Mouse (Mus musculus): ENCODE results near the gene Chst3.
"Not testable (repeated sequence)": the region's sequence is repeated elsewhere in the genome, so short reads cannot be mapped to it uniquely, and the experiment has no call there.

The Chst3 gene

DNA sequence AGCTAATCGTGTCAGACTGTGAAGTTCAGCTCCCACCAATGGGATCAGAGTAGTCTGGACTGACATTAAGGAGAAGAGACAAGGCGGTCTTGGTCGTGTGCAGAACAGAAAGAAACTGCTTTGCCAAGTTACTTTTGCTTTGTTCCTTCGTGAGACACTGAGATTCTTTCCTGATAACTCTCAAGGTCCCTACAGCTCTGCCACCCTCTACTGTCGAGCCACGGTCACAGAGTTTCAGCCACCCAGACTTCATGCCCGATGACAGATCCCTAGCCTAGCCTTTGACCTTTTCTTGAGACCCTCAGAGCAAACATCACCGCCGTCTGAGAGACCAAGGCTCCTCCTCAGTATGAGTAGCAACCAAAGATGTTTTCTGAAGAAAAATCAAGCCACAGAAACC, 14.9 kb upstream of the Chst3 start:
- DNase-seq (ENCODE audit: low read depth, low spot score), result no peak

DNA sequence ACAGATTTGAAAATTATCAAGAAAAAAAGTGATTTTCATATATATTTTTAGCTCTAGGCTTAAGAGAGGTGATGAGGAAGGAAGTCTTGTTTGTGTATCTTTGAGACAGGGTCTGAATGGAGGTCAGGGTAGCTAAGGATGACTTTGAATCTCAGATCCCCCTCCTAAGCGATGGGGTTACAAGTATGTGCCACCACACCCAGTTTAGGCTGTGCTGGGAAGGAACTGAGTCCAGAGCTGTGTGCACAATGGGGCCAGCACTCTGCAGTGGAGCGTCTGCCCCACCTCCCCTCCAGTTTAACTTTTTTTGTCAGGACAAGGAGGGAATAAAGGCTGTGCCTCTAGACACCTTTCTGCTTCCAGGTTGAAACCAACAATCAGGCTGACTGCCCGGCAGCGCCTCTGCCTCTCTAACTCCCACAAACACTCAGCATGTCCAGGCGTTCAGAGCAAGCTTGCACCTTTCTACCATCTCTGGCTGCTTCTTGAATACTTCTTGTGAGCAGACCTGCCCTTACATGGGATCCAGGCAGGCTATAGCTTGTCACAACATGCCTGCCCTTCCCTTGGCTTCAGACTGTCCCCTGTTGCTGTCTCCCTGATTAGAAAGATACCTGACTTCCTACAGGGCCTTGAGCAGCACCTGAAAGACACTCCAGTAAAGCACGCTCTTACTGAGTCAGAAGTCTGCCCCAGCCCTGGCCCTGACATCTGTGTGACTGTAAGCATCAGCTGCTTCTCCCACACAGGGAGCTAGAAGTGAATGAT, 11.4 kb upstream of the Chst3 start:
- no peak for DNase-seq (ENCODE audit: low read depth, low spot score)

DNA sequence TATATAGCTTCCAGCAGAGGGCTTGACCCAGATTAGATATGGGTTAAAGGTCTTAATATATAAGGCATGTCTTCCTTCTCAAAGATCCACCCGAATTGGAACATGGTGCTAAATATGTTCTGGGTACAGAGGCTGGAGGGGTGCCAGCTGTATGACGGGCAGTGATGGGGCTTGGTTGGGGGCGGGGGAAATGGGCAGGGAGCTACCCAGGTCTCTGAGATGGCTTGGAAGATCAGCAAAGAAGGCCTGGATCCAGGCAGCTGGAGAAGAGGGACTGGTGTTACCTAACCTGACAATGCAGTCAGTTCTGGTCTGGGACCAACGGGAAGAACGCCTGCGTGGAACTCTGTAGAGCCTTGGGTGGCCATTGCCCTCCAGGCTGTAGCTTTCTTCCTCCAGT, 10.1 kb upstream of the Chst3 start:
- no peak for DNase-seq (ENCODE audit: low read depth, low spot score)

DNA sequence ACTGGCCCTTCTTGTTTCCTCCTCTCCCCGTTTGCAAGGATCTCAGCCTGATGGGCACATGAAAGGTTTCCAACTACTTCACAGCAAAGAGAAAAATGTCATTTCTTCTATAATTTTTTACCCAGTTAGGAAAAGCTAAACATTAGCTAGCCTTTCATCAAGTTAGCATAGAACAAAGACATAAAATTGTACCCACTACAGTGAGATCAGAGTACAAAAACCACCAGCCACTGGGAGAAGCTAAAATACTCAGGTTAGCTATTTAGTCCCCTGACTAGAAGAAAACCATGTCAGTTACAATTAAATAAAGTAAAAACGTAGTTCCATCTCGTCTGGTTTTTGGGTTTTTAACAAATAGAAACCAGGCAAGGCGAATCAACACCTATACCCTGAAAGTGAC, 8.6 kb upstream of the Chst3 start:
- DNase-seq (ENCODE audit: low read depth, low spot score), result no peak

DNA sequence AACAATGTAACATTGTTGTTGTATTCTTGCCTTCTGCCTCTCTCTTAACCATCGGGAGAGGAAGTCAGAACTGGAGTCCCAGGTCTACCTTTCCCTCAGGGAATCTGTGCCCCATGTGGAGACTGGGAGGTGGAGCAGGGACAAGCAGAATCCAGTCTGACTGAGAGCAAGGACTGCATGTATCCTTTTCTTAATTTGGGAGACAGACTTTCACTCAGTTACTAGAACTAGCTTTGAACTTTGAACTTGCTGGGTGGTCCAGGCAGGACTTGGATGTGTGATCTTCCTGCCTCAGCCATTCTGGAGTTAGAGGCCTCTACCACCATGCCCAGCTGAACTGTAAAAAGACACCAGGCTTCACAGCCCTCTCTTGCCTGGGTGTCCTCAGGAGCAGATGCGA, 5.5 kb upstream of the Chst3 start:
- DNase-seq (ENCODE audit: low read depth, low spot score), result no peak

DNA sequence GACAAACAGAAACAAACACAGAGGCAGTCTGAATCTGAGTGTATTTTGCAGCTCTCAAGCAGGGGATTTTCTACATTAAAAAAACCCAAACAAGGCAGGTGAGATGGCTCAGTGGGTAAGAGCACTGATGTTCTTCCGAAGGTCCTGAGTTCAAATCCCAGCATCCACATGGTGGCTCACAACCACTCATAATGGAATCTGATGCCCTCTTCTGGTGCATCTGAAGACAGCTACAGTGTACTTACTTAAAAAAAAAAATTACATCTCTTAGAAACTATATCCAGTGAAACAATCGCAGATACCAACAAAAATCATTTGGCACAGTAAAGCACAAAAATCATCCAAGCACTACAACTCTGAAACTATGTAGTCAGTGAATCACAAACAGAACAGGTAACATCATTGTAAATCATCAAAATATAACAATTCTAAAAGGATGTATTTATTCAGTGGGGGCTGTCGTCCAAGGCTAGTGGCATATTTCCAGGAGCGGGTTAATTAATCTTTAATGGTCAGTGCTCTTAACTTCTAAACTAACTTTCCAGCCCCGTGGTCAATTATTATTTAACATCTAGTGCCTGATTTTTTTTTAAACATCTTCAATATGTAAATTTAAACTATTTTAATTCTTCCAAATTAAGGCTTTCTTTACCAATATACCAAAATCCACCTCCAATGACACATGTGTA, 2.7 kb upstream of the Chst3 start:
- DNase-seq (ENCODE audit: low read depth, low spot score), result not testable (repeated sequence)

DNA sequence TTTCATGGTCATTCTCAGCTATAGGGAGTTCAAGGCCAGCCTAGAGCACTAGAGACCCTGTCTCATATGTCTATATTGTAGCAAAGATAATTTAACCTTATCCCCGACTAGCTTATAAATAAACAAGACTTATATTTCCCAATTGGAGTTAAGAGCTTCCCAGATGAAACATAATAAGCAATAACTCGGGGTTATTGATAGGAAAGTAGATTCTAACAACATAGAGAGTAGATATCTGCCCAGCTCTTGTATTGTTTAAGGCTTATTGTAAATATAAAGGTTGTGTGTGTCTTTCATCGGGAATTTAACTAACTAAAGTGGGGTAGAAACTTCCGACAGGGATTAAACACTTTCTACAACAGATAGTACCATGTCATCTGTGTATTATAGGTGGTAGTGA, 1.5 kb upstream of the Chst3 start:
- no peak for DNase-seq (ENCODE audit: low read depth, low spot score)

DNA sequence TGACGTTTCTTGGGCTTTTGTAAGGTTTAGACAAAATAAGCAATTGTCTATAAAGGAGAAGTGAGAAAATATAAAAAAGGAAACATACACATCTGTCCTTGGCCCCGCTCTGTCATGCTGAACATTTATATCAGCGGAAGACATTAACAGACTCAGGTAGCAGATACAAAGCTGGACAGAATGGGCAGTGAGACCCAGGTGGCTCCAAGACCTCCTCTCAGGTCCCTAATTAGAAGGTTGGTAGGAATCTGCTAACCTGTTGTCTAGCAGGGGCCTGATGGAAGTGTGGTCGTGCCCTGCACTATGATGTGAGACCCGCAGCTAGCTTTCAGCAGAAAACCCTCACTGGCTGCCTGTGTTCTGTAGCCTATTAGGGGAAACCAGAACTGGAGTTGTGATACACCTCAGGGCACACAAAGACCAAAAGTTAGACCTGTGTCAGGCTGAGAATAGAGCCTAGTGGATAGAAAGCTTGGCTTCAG, 1.0 kb upstream of the Chst3 start:
- DNase-seq (ENCODE audit: low read depth, low spot score), result no peak

DNA sequence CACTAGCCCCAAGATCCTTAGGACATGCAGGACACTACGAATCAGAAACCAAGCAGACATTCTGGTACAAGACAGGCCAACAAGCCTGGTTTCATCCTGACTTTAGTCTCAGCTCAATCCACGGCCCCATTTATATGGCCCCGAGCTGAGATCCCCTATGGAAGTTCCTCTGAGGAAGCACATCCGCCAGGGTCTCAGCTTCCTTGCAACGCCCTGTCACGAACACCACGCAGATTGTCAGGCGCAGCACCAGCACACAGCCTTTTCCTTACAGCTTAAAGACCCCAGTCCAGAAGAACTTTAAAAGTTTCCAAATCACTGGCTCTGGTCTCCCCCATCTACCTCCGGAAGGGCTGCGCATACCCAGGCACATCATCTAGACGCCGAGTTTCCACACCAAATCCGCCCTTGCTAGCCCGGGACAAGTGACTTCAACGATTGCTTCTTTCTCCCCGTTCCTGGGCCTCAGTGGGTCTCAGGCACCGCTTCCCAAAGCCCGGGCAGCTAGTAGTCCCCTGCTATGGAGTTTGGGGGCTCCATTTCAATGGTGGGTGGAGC, 948 bp downstream of the Chst3 start:
- no peak for DNase-seq (ENCODE audit: low read depth, low spot score)

DNA sequence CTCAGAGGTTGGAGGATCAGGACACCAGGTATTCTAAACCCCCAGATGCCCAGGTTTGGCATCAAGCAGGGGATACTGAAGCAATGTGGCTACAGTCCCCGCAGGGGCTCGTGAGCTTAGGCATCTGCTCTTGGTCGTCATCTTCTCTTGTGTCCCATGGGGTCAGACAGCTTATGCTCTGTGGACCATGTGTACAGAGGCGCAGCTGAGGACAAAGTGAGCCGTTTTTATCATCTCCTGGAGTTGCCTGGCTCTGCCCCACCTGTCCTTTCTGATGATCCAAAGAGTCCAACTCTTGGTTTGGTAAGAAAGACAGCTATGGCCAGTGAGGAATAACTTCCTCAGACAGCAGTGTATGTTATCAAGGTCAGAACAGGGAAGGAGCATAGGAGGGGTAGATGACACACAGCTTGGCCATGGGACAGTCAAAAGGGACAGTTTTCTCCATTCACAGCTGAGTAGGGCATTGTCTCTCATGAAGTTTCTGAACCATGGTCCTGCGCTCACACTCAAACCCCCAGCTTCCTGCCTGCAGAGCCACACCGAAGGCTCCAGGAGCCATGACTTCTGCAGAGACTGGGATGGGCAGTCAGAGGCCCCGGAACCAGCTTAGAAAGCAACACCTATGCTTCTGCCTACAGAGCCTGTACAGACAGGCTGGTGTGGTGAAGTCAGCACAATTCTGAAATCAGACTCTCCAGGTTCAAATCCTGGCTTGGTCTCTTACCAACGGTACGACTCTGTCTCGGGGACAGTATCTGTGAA, 2.5 kb downstream of the Chst3 start:
- no peak for DNase-seq (ENCODE audit: low read depth, low spot score)

DNA sequence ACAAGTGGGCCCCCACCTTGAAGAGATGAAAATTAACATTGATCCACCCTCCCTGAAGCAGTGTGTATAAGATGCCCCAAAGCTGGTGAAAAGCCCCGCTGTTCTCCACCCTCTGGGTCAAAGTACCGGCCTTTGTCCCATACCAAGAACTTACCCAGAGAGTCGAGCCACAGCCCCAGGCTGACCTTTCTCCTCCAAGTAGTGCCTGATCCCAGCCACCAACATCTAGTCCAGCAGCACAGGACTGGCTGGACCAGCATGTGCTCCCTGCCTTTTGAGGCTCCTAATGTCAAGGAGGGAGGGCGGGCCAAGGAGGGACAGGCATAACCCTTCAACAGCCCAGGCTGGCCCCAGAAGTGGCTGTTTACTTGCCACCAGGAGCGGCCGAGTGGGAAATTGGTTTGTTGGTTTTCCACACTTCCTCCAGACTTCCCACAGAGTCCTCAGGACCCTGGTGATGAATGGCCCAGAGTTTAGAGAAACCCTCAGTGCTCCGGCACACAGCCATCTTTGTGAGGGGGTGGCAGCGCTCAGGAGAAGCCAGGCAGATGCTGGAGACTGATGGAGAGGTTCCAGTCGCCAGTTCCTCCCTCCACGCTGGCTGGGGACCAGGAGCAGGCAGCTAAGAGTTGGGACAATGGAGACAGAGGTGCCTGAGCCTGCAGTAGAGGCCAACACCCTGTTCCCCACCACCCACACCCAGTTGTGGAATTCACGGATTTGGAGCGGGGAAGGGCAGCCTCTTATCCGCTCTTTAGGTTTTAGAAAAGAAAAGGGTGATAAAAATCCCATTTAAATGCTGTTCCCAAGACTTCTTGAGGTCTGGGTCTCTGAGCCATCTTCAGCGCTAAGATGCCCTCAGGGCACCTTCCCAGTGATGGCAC, 3.7 kb downstream of the Chst3 start:
- no peak for DNase-seq (ENCODE audit: low read depth, low spot score)

DNA sequence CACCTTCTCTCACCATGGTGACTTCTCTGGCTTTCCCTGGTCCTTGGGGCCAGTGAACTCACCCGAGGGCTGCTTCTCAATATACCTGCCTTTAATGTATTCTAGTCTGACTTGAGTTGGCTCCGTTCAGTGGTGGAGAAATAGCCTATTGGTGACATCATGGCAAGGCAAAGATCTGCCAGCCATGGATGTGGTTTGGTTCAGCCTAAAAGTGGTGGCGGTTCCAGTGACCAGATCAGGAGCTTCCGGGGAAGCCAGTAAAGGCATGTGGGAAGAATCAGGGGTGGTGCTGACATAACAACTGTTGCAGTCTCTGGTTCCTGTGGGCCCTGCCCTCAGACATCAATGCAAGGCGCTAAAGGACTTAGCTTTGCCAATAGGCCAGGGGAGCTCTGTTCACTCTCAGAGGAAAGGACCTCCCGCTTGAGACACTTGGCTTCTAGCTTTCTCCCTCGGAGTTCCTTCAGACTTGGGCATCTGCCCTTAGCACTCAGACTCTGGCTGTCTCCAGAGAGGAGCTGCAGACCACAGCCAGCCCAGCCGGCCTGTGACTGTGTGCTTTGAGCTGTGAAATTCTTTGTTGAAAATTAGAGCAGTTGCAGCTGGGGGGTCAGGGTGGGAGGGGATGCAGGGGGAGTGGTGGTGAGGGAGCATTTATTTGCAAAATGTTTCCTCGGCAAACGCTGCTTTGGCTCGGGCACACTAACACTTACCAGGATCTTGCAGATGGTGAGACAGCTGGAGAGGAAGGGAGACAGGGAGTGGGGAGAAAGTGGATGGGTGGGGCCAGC, 6.3 kb downstream of the Chst3 start:
- peak; percentile 6 for DNase-seq (ENCODE audit: low read depth, low spot score)

DNA sequence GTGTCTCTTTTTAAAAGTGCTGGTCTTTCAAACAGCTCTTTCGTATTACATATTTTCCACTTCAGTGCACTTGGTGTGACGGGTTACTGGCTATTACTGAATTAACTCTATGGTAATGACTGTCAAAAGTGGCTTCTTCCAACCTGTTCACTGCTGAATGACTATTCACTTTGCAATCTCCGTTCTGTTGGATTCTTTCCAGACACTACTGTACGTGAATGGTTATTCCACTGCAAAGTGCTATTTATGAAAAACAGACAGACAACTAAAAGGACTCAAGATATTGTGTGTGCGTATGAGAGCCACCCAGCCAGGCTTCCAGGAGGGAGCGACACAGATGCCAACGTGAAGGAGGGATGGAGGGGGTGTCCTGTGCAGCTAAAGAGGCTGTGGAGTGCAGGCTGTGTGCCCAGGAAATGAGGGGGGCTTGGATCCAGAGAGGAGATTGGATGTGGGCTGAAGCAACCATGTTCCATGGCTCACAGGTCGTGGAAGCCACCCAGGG, 7.5 kb downstream of the Chst3 start:
- peak; percentile 26 for DNase-seq (ENCODE audit: low read depth, low spot score)

DNA sequence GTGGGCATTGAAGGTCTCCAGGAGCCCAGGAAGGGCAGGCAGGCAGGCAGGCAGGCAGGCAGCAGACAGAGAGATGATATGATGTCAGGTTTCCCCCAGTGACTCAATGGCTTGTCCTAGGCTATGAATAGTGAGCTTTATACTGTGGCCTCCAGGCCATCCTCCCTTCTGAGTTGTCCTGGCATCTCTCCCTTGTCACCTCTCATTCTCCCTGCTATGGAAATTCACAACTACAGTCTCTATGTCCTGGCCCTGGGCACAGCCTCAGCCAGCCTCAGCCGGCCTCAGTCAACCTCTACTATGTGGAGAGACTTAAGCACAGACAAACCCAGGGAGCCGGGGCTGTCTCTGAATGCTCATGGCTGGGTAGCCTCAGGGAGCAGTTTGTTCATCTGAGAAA, 8.6 kb downstream of the Chst3 start:
- DNase-seq (ENCODE audit: low read depth, low spot score), result peak; percentile 49

DNA sequence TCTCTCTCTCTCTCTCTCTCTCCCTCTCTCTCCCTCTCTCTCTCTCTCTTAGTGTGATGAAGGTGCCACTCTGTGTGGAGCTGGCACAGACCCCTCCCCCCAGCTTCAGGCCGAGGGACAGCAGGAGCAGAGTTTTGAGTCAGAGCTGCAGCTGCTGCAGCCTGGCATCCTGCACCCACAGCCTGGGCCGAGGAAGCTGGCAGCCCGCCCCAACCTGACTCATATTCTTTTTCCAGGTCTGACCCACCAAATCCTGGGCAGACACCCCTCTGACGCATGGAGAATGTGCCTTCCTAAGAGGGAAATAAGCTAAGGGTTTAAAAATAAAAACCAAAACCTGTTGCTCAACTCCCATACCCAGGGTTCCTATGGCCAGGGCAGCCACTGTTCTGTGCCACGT, 9.8 kb downstream of the Chst3 start:
- DNase-seq (ENCODE audit: low read depth, low spot score), result peak; percentile 95

DNA sequence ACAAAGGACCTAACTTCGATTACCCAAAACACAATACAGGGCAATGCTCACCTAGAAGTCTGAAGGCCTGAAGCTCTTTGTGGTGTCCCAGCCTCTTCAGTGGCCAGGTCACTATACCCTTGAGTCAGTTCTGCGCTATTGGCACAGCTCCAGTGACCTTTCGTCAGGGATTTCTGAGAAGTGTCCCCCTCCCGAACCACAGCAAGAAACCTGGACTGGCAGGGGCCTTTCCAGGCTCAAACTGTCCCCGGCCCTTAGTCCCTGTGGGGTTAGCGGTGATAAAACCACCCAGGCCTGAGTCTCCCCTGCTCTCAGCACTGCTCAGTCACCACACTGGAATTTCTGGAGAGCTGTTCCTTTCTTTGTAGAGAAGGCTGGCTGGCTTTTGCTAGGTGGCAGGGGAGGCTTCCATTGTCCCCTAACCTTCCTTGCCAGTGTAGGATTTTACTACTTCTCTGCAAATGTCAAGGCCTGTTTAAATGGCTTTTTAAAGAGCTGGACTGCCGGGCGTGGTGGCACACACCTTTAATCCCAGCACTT, 11.8 kb downstream of the Chst3 start:
- DNase-seq (ENCODE audit: low read depth, low spot score), result peak; percentile 60

DNA sequence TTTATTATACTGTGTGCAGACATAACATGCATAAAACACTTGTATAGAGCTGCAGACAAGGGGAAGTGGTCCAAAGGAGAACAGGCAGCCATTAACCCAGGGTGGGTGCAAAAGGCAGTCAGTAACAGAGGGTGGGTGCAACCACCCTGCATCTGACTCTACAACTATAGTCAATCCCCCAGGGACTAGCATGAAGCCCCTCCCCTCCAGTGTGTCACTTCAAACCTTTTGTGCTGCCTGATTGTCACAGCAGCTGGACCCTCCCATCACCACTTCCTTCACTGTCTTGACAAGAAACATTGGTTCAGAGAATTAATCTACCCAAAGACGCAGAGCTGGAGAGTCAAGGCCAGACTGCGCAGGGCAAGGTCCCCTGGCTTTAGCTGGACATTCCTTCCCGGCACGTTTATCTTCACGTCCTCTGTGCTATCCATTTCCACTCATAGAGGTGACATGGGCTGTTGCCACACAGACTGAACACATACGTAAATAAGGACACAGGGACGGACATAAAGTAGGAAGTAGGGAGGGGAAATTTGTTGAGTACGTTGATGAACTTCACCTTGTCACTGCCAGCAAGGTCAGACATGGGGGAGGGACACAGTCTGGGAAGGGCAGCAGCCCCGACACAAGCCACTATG, 13.3 kb downstream of the Chst3 start:
- DNase-seq (ENCODE audit: low read depth, low spot score), result no peak

DNA sequence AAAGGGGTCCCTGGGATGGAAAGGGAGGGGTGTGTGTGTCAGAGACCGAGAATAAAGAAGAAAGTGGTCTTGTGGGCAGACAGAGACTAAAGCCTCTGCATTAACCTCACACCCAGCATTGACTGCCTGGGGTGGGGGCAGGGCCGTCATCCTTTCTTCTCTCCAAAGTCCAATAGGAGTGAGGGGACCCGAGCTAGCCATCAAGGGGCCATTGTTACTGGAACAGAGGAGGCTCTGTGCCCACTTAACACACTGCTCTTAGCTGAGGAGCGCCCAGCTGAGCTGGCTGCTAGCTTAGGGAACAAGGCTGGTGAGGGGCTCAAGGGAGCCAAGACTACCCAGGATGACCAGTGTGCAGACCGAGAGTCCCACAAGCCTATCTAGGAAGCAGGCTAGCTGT, 16.3 kb downstream of the Chst3 start:
- DNase-seq (ENCODE audit: low read depth, low spot score), result no peak

DNA sequence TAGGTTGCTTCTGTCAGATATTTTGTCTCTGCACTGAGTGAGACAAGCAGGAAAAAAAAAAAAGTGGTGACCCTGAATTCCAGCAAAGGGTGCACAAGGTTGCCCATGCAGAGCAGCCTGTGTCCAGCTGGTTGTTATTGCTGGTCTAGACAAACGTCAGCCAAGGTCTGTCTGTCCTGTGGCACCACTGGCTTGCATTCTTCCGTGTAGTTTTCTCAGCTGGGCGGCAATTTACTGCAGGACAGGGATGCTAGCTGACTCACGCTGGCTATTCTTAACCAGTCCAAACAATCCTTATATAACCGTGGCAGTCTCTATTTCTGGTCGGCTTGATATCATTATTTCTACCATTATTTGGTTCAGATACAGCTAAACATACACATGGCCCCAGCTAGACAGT, 18.1 kb downstream of the Chst3 start:
- DNase-seq (ENCODE audit: low read depth, low spot score), result no peak
